Mouse (Mus musculus): ENCODE measurements around the gene Secisbp2. TPM values are rescaled to one million over a fixed set of nuclear protein-coding genes. Genes with fewer than 3 reads are reported as not detected.

Gene Secisbp2
- polyA plus RNA-seq, 1 experiment = 19.7 TPM

GRCm38 (mm10) chr13:51685290-51685966 lies 33.9 kb downstream of the Secisbp2 start:
- H3K27me3 ChIP-seq (ENCODE audit: control insufficient read depth, insufficient read depth, low read length) = no peaks in the 10 kb centered on the region
- H3K36me3 ChIP-seq (ENCODE audit: control insufficient read depth, insufficient read depth, low read length) = peaks cover 6% of the 10 kb centered on the region
- TF ChIP-seq POLR2A (IDR thresholded peaks at IDR 0.05; ENCODE audit: control insufficient read depth, low read depth, low read length) (no peak), CTCF (IDR thresholded peaks at IDR 0.05; ENCODE audit: control insufficient read depth, insufficient read depth, insufficient replicate concordance, low read depth, low read length) (no peak)
- H3K4me3 ChIP-seq (ENCODE audit: control insufficient read depth, low read depth, low read length) = no peak overlapping the region
- H3K4me1 ChIP-seq (ENCODE audit: control insufficient read depth, insufficient read depth, low read length) = no peaks in the 10 kb centered on the region
- H3K27ac ChIP-seq (ENCODE audit: control insufficient read depth, insufficient read depth, low read depth, low read length) = no peak overlapping the region

- no peaks in the 10 kb centered on the region for H3K4me1 ChIP-seq (ENCODE audit: control insufficient read depth, insufficient read depth, low read length)
- peaks cover 6% of the 10 kb centered on the region for H3K36me3 ChIP-seq (ENCODE audit: control insufficient read depth, insufficient read depth, low read length)
- H3K4me3 ChIP-seq (ENCODE audit: control insufficient read depth, low read depth, low read length) = no peak overlapping the region
These were observed 35.5 kb downstream of the Secisbp2 start for GRCm38 (mm10) chr13:51686966-51687365.

DNA sequence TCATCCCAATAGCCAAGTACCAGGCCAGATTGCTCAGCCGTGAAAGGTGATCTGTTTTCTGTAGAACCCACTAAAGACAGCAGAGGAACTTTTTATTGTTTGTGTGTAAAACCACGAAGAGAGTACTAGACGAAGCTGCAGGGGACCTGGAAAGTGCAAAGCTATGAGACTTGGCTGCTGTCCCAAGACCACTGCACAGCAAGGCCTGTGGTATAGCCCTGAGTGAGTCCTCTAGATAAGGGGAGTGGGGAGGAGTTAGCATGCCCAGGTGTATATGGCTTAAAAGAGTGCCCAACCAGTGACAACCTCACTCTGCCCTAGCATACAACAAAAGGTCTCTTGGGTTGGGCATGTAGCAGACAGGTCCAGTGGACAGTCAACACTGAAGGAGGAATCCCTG lies 37.2 kb downstream of the Secisbp2 start:
- Histone ChIP-seq H3K4me3 (ENCODE audit: control insufficient read depth, low read depth, low read length) (no peak overlapping the region), H3K4me1 (ENCODE audit: control insufficient read depth, insufficient read depth, low read length) (no peaks in the 10 kb centered on the region), H3K27me3 (ENCODE audit: control insufficient read depth, insufficient read depth, low read length) (no peaks in the 10 kb centered on the region), H3K36me3 (ENCODE audit: control insufficient read depth, insufficient read depth, low read length) (no peaks in the 10 kb centered on the region; the same call in 1 of the 2 replicates), H3K27ac (ENCODE audit: control insufficient read depth, insufficient read depth, low read depth, low read length) (no peak overlapping the region)
- TF ChIP-seq POLR2A (IDR thresholded peaks at IDR 0.05; ENCODE audit: control insufficient read depth, low read depth, low read length) (no peak), CTCF (IDR thresholded peaks at IDR 0.05; ENCODE audit: control insufficient read depth, insufficient read depth, insufficient replicate concordance, low read depth, low read length) (no peak)

More at GRCm38 (mm10) chr13:51686966-51687365, 35.5 kb downstream of the Secisbp2 start:
- no peaks in the 10 kb centered on the region for H3K27me3 ChIP-seq (ENCODE audit: control insufficient read depth, insufficient read depth, low read length)
- H3K27ac ChIP-seq (ENCODE audit: control insufficient read depth, insufficient read depth, low read depth, low read length) = no peak overlapping the region
- TF ChIP-seq POLR2A (IDR thresholded peaks at IDR 0.05; ENCODE audit: control insufficient read depth, low read depth, low read length) (no peak), CTCF (IDR thresholded peaks at IDR 0.05; ENCODE audit: control insufficient read depth, insufficient read depth, insufficient replicate concordance, low read depth, low read length) (no peak)

GRCm38 (mm10) chr13:51696481-51696880 lies 45.0 kb downstream of the Secisbp2 start:
- TF ChIP-seq CTCF (IDR thresholded peaks at IDR 0.05; ENCODE audit: control insufficient read depth, insufficient read depth, insufficient replicate concordance, low read depth, low read length) = no peak
- no peak for TF ChIP-seq POLR2A (IDR thresholded peaks at IDR 0.05; ENCODE audit: control insufficient read depth, low read depth, low read length)
- Histone ChIP-seq H3K36me3 (ENCODE audit: control insufficient read depth, insufficient read depth, low read length) (no peaks in the 10 kb centered on the region), H3K27ac (ENCODE audit: control insufficient read depth, insufficient read depth, low read depth, low read length) (no peak overlapping the region), H3K4me1 (ENCODE audit: control insufficient read depth, insufficient read depth, low read length) (no peaks in the 10 kb centered on the region), H3K4me3 (ENCODE audit: control insufficient read depth, low read depth, low read length) (no peak overlapping the region), H3K27me3 (ENCODE audit: control insufficient read depth, insufficient read depth, low read length) (no peaks in the 10 kb centered on the region)

DNA sequence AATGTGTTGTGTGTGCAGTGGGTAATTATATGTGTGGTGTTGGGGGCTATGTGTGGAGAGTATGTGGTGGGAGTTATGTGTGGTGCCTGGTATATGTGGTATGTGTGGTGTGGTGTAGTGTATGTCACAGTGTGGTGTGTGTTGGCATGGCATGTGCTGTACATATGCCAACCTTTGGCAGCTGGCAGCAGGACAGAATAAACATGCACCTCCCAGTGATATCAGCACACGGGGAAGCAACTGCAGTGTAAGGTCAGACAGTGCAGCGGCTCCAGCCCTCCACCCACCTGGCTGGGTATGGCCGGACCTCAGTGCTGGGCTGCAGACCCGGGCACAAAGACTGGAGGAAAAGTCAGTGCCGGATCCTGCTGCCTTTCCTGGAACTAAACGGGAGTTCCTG lies 46.0 kb downstream of the Secisbp2 start:
- Histone ChIP-seq H3K4me3 (ENCODE audit: control insufficient read depth, low read depth, low read length) (no peak overlapping the region), H3K4me1 (ENCODE audit: control insufficient read depth, insufficient read depth, low read length) (no peaks in the 10 kb centered on the region)
- TF ChIP-seq CTCF (IDR thresholded peaks at IDR 0.05; ENCODE audit: control insufficient read depth, insufficient read depth, insufficient replicate concordance, low read depth, low read length) (no peak), POLR2A (IDR thresholded peaks at IDR 0.05; ENCODE audit: control insufficient read depth, low read depth, low read length) (no peak)

DNA sequence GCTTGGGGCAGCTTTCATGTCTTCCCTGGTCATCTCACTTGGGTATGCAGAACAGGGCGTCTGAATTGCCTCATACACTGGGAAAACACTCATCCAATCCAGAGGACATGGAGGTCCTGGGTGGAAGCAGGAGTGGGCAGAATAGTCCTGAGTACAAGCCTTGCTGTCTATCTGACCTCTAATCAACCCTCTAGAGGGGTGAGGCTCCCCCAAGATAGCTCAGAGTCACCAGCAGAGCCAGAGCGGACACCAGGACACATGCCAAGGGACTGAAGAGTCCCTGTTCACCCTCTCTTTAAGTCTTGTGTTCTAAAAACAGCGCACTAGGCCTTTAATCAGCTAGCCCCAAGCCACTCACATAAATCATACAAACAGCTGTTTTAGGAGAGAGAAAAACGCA lies 46.4 kb downstream of the Secisbp2 start:
- H3K27me3 ChIP-seq (ENCODE audit: control insufficient read depth, insufficient read depth, low read length) = no peaks in the 10 kb centered on the region
- no peak overlapping the region for H3K27ac ChIP-seq (ENCODE audit: control insufficient read depth, insufficient read depth, low read depth, low read length)
- no peaks in the 10 kb centered on the region for H3K4me1 ChIP-seq (ENCODE audit: control insufficient read depth, insufficient read depth, low read length)
- H3K4me3 ChIP-seq (ENCODE audit: control insufficient read depth, low read depth, low read length) = no peak overlapping the region
- no peaks in the 10 kb centered on the region for H3K36me3 ChIP-seq (ENCODE audit: control insufficient read depth, insufficient read depth, low read length)
- TF ChIP-seq CTCF (IDR thresholded peaks at IDR 0.05; ENCODE audit: control insufficient read depth, insufficient read depth, insufficient replicate concordance, low read depth, low read length) (no peak), POLR2A (IDR thresholded peaks at IDR 0.05; ENCODE audit: control insufficient read depth, low read depth, low read length) (no peak)

More for the DNA sequence above, 46.0 kb downstream of the Secisbp2 start:
- Histone ChIP-seq H3K36me3 (ENCODE audit: control insufficient read depth, insufficient read depth, low read length) (no peaks in the 10 kb centered on the region), H3K27me3 (ENCODE audit: control insufficient read depth, insufficient read depth, low read length) (no peaks in the 10 kb centered on the region), H3K27ac (ENCODE audit: control insufficient read depth, insufficient read depth, low read depth, low read length) (no peak overlapping the region)

GRCm38 (mm10) chr13:51698318-51698717 lies 46.8 kb downstream of the Secisbp2 start:
- Histone ChIP-seq H3K4me1 (ENCODE audit: control insufficient read depth, insufficient read depth, low read length) (no peaks in the 10 kb centered on the region), H3K27ac (ENCODE audit: control insufficient read depth, insufficient read depth, low read depth, low read length) (no peak overlapping the region), H3K4me3 (ENCODE audit: control insufficient read depth, low read depth, low read length) (no peak overlapping the region), H3K36me3 (ENCODE audit: control insufficient read depth, insufficient read depth, low read length) (no peaks in the 10 kb centered on the region), H3K27me3 (ENCODE audit: control insufficient read depth, insufficient read depth, low read length) (no peaks in the 10 kb centered on the region)
- TF ChIP-seq CTCF (IDR thresholded peaks at IDR 0.05; ENCODE audit: control insufficient read depth, insufficient read depth, insufficient replicate concordance, low read depth, low read length) (no peak), POLR2A (IDR thresholded peaks at IDR 0.05; ENCODE audit: control insufficient read depth, low read depth, low read length) (no peak)
